Mouse (Mus musculus) hindbrain, embryonic 16.5 days (tissue): ENCODE results near the gene Lrrc26. TPM values are rescaled to one million over a fixed set of nuclear protein-coding genes. Genes with fewer than 3 reads are reported as not detected.

Experiments used
- ATAC-seq: fragments of 200-750 bp; cut with Nextera tagmentation; 2 replicates; pipeline ENCODE4 v1.8.0; 2017; ENCODE audit warnings: moderate TSS enrichment, moderate library complexity
- H3K27ac ChIP-seq: fragments of 300-500 bp; sonication (generic); 2 replicates; pipeline ENCODE4 v1.5.1; 2014; ENCODE audit warnings: low read depth, mild to moderate bottlenecking, control low read depth, low read length, moderate library complexity
- H3K27me3 ChIP-seq: fragments of 300-500 bp; sonication (generic); replicated peaks from 2 replicates; pipeline ENCODE4 v1.6.1; 2014; ENCODE audit warnings: low read length; ENCODE audit not compliant: control insufficient read depth, insufficient read depth
- H3K36me3 ChIP-seq: fragments of 300-500 bp; sonication (generic); 2 replicates; pipeline ENCODE4 v1.6.1; 2014; ENCODE audit warnings: mild to moderate bottlenecking, low read length, moderate library complexity, mixed read lengths; ENCODE audit not compliant: control insufficient read depth, insufficient read depth
- H3K4me1 ChIP-seq: fragments of 300-500 bp; sonication (generic); 2 replicates; pipeline ENCODE4 v1.6.1; 2014; ENCODE audit warnings: low read depth, low read length; ENCODE audit not compliant: control insufficient read depth, insufficient read depth
- H3K4me2 ChIP-seq: fragments of 300-500 bp; sonication (generic); 2 replicates; pipeline ENCODE4 v1.6.1; 2014; ENCODE audit warnings: mild to moderate bottlenecking, low read length, control low read depth, moderate library complexity
- H3K4me3 ChIP-seq: fragments of 300-500 bp; sonication (generic); 2 replicates; pipeline ENCODE4 v1.5.1; 2014; ENCODE audit warnings: mild to moderate bottlenecking, low read length, control low read depth, moderate library complexity
- H3K9ac ChIP-seq: fragments of 300-500 bp; sonication (generic); 2 replicates; pipeline ENCODE4 v1.6.1; 2014; ENCODE audit warnings: low read depth, mild to moderate bottlenecking, control low read depth, low read length, moderate library complexity
- H3K9me3 ChIP-seq: fragments of 300-500 bp; sonication (generic); 2 replicates; pipeline ENCODE4 v1.6.1; 2014; ENCODE audit warnings: mild to moderate bottlenecking, low read length, moderate library complexity; ENCODE audit not compliant: control insufficient read depth
- WGBS: fragments of 180-500 bp; shearing (Covaris S2); extraction: QIAGEN DNeasy Blood & Tissue Kit; methylation state at CpG from one replicate; pipeline ENCODE4 v1.1.7; 2014; 5-methylcytosine and 5-hydroxymethylcytosine counted together
- polyA plus RNA-seq: library from polyadenylated mRNA; unstranded; fragments of >200 nt; fragmentation: Nextera tagmentation; extraction: Ambion mirVana; gene quantifications from 2 replicates; pipeline ENCODE4 v1.2.1, GENCODE M21; 2015

Gene Lrrc26
- polyA plus RNA-seq, 1 experiment from 2014 or later, result 0.13 TPM

DNA sequence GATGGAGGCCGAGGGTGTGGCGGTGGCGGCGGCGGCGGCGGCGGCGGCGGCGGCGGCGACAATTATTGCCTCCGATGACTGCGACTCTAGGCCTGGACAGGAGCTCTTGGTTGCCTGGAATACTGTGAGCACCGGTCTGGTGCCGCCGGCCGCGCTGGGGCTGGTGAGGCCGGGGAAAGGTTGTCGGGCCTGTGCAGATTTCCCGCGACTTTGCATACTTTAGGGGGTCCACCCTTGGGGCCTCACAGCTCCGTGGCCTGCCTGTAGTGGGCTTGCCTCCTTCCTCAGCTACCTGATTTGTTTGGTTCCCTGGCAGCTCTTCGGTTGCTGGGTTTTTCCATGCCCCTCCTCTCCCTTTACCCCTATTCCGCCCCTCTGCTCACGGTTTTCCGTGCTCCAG lies 17.2 kb upstream of the Lrrc26 start:
- H3K9ac ChIP-seq, result peak overlapping the region; percentile 87
- H3K4me3 ChIP-seq, result peak overlapping the region; percentile 83
- peak overlapping the region; percentile 97 for H3K4me2 ChIP-seq
- H3K9me3 ChIP-seq, result no peaks in the 10 kb centered on the region
- peak overlapping the region; percentile 70 for H3K27ac ChIP-seq
- H3K36me3 ChIP-seq, result peaks cover 32% of the 10 kb centered on the region
- H3K4me1 ChIP-seq, result peaks cover 25% of the 10 kb centered on the region
- under 1% methylated on average over 29 of the region's 29 CpGs for WGBS
- H3K27me3 ChIP-seq, result no peaks in the 10 kb centered on the region
- peak; percentile 73 for ATAC-seq

DNA sequence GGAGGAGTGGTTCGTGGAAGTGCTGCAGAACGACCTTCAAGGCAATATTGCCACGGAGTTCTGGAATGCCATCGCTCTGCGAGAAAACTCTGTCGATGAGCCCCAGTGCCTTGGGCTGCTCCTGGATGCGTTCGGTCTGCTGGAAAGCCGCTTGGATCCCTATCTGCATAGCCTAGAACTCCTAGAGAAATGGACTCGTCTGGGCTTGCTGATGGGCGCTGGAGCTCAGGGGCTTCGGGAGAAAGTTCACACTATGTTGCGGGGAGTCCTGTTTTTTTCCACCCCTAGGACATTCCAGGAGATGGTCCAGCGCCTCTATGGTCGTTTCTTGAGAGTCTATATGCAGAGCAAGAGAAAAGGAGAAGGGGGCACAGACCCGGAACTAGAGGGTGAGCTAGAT lies 16.7 kb upstream of the Lrrc26 start:
- Histone ChIP-seq H3K4me3 (peak overlapping the region; percentile 83), H3K36me3 (peaks cover 37% of the 10 kb centered on the region), H3K4me1 (peaks cover 24% of the 10 kb centered on the region), H3K27me3 (no peaks in the 10 kb centered on the region), H3K9ac (peak overlapping the region; percentile 87), H3K9me3 (no peaks in the 10 kb centered on the region), H3K4me2 (peak overlapping the region; percentile 97), H3K27ac (0 out of 2 replicates have a peak overlapping the region, but pooled peaks have one; percentile 70)
- ATAC-seq, result no peak
- WGBS, result 45% methylated on average over 16 of the region's 16 CpGs

DNA sequence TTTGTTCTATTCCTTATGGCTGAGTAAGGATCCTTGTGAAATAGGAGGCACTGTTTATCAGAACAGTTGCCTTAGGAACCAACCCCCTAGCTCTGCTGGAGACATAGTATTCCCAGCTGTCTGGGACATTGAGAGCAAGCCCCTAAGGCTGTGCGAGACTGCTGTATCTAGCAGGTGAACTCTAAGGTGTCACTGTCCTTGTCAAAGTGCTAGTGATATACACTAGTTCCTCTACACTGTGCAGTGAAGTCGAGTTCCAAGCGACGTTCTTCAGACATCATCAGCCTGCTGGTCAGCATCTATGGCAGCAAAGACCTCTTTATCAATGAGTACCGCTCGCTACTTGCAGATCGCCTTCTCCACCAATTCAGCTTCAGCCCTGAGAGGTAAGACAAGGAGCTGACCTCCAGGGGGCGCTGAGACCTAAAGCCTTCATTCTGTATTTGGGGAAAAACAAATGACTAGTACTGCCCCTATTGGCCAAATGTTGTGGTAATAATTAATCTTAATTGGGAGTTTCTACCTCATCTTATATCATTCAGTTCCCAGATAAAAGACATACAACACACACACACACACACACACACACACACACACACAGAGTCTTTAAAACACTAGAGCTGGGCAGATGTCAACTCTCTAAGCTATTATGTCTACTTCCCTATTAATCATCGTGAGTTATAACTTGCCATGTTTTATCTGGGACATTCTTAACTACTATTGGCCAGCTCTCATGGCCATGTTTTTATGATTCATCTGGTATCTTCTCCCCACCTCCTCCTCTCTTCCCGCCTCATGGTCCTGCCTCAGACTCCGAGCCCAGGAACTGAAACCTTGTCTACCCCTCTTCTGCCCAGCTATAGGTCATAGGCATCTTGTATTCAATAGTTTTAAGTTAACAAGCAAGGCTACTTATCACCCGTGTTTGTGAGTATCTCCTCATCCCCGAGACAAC lies 10.5 kb upstream of the Lrrc26 start:
- H3K9ac ChIP-seq, result no peak overlapping the region
- no peaks in the 10 kb centered on the region for H3K9me3 ChIP-seq
- WGBS, result 61% methylated on average over 13 of the region's 13 CpGs
- peaks cover 62% of the 10 kb centered on the region for H3K36me3 ChIP-seq
- H3K27ac ChIP-seq, result no peak overlapping the region
- 0 out of 2 replicates have a peak, but pooled peaks have one; percentile 25 for ATAC-seq
- no peaks in the 10 kb centered on the region for H3K27me3 ChIP-seq
- peaks cover 1% of the 10 kb centered on the region; the same call in 1 of the 2 replicates for H3K4me1 ChIP-seq
- no peak overlapping the region for H3K4me2 ChIP-seq
- H3K4me3 ChIP-seq, result no peak overlapping the region

GRCm38 (mm10) chr2:25285551-25285950 lies 4.2 kb upstream of the Lrrc26 start:
- H3K4me3 ChIP-seq, result no peak overlapping the region
- no peak overlapping the region for H3K4me2 ChIP-seq
- no peak overlapping the region for H3K9ac ChIP-seq
- H3K9me3 ChIP-seq, result no peaks in the 10 kb centered on the region
- H3K36me3 ChIP-seq, result peaks cover 33% of the 10 kb centered on the region
- H3K27ac ChIP-seq, result no peak overlapping the region
- ATAC-seq, result no peak
- WGBS, result 90% methylated on average over 2 of the region's 2 CpGs
- peaks cover 19% of the 10 kb centered on the region for H3K4me1 ChIP-seq
- H3K27me3 ChIP-seq, result peaks cover 8% of the 10 kb centered on the region

DNA sequence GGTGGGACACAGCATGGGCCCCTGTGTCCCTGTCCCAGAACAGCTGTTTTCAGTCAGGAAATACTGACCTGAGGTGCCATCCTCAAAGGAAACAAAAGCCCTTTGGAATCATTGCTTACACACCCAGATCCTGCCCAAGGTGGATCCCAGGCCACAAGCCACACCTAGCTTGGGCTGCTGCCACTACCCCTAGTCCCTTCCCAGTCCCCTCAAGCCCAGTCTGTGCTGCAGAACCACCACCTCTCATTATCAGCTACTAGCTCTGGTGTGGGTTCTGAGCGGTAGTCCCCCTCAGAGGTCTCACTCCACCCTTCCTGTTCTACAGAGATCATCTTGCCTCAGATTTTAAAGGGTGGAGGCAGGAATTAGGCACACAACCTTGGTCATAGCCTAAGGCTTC lies 3.4 kb upstream of the Lrrc26 start:
- no peak overlapping the region for H3K4me2 ChIP-seq
- H3K27me3 ChIP-seq, result peaks cover 16% of the 10 kb centered on the region
- H3K27ac ChIP-seq, result no peak overlapping the region
- ATAC-seq, result no peak
- peaks cover 27% of the 10 kb centered on the region for H3K36me3 ChIP-seq
- H3K9ac ChIP-seq, result no peak overlapping the region
- 95% methylated on average over 1 of the region's 1 CpGs for WGBS
- H3K4me1 ChIP-seq, result peaks cover 27% of the 10 kb centered on the region
- H3K9me3 ChIP-seq, result no peaks in the 10 kb centered on the region
- H3K4me3 ChIP-seq, result no peak overlapping the region

GRCm38 (mm10) chr2:25286837-25287636 lies 2.7 kb upstream of the Lrrc26 start:
- peaks cover 25% of the 10 kb centered on the region for H3K36me3 ChIP-seq
- H3K27me3 ChIP-seq, result peaks cover 23% of the 10 kb centered on the region
- 46% methylated on average over 7 of the region's 7 CpGs for WGBS
- no peak overlapping the region for H3K27ac ChIP-seq
- peaks cover 32% of the 10 kb centered on the region for H3K4me1 ChIP-seq
- no peak overlapping the region for H3K4me3 ChIP-seq
- ATAC-seq, result no peak
- no peaks in the 10 kb centered on the region for H3K9me3 ChIP-seq
- H3K4me2 ChIP-seq, result no peak overlapping the region
- H3K9ac ChIP-seq, result no peak overlapping the region

GRCm38 (mm10) chr2:25287927-25288649 lies 1.6 kb upstream of the Lrrc26 start, which contains the start of gene Tmem210:
TSS of gene Tmem210 (plus strand) at chr2:25288145.
- H3K27me3 ChIP-seq, result peaks cover 33% of the 10 kb centered on the region
- peaks cover 40% of the 10 kb centered on the region for H3K4me1 ChIP-seq
- no peak within 1 kb of the TSS for H3K9ac ChIP-seq
- 84% methylated on average over 6 of the region's 6 CpGs for WGBS
- peaks cover 20% of the 10 kb centered on the region for H3K36me3 ChIP-seq
- no peaks in the 10 kb centered on the region for H3K9me3 ChIP-seq
- H3K4me2 ChIP-seq, result no peak within 1 kb of the TSS
- H3K27ac ChIP-seq, result no peak within 1 kb of the TSS
- no peak within 1 kb of the TSS for H3K4me3 ChIP-seq
- no peak for ATAC-seq

DNA sequence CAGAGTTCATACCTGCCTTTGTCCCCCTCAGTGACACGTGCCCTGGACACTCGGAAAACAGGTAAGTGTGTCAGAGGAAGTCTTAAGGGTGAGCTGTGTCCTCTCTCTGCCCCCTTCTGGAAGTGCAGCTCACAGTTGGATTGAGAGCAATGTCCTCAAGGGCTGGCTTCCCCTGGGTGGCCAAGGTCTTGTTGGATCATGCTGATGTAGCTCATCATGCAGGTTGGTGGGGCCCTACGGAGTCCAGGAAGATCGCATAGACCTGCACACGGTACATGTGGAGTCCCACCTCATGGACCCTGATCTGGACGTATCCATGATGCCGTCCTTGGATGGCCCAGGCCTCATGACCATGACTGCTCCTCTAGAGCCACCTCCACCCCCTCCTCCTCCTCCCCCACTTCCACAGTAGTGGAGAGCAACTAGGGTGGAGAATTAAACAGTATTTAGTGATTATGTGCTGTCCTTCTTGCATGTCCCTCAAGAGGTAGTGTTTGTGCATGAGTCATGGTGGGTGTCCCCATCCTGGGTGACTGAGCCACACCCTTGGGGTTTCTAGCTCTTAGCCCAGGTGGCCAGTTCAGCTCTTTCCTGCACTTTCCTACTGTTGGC lies 875 bp upstream of the Lrrc26 start:
- no peak overlapping the region for H3K4me2 ChIP-seq
- WGBS, result 85% methylated on average over 7 of the region's 7 CpGs
- H3K9me3 ChIP-seq, result no peaks in the 10 kb centered on the region
- ATAC-seq, result no peak
- no peak overlapping the region for H3K9ac ChIP-seq
- peaks cover 41% of the 10 kb centered on the region for H3K27me3 ChIP-seq
- peaks cover 20% of the 10 kb centered on the region for H3K36me3 ChIP-seq
- H3K27ac ChIP-seq, result no peak overlapping the region
- no peak overlapping the region for H3K4me3 ChIP-seq
- peaks cover 40% of the 10 kb centered on the region for H3K4me1 ChIP-seq
